Mouse (Mus musculus): ENCODE measurements around the gene Gm20814. TPM values are rescaled to one million over a fixed set of nuclear protein-coding genes. Genes with fewer than 3 reads are reported as not detected.
"Not testable (repeated sequence)": the region's sequence is repeated elsewhere in the genome, so short reads cannot be mapped to it uniquely, and the experiment has no call there.

The Gm20814 gene
- polyA plus RNA-seq (2012; rRNA removed) (not detected in 2 replicates), polyA plus RNA-seq (2014; fragmentation: Nextera tagmentation; extraction: Ambion mirVana) (not detected in 2 replicates)

DNA sequence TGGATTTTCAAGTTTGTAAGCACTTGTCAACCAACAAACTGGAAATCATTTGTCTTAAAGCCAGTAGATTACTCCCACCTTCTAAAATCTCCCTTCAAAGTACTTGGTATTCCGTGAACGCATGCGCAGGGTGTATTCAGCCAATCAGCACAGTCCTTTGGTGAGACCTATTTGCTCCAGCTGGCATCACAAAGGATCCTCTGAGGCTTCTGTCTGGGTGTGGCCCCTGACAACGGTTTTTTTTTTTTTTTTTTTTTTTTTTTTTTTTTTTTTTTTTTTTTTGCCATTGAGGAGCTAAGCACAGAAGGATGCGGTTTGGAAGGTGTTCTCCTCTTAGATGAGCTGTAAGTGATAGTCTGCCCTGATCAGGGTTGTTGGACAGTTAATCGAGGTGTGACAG, at the start of gene Gm20814:
Gene Gm20814 (plus strand): TSS at position 301 of the 400 bp plus-strand sequence.
- H3K4me1 ChIP-seq (replicated peaks; ENCODE audit: control insufficient read depth in 2 of 2, insufficient read depth in 2 of 2, low read length in 1 of 2); DNase-seq (ENCODE audit: low read depth in 3 of 3, low spot score in 3 of 3); H3K4me2 ChIP-seq (ENCODE audit: low read depth); H3K27me3 ChIP-seq (ENCODE audit: control insufficient read depth, insufficient read depth, low read length); H3K9me3 ChIP-seq (ENCODE audit: control insufficient read depth, low read length); H3K36me3 ChIP-seq (replicated peaks; ENCODE audit: control insufficient read depth, insufficient read depth, low read depth); H3K4me3 ChIP-seq (ENCODE audit: insufficient read depth in 1 of 2, low read depth in 2 of 2, low read length in 2 of 2); H3K9ac ChIP-seq (replicated peaks); H3K27ac ChIP-seq; ATAC-seq (ENCODE audit: insufficient read depth): not testable (repeated sequence)
- WGBS (ENCODE audit: insufficient replicate concordance), result no CpG with 5 or more reads among the region's 6 CpGs

Measured in liver, embryonic 14.5 days (tissue).